Mouse (Mus musculus) E14TG2a.4 (cell line): ENCODE measurements at regions not wholly inside any gene's neighbourhood (a gene's known extent, or its start where the extent isn't known, plus 50 kb on each side); places are given as distances from the start of the nearest gene placed in this dataset.

Experiments used
- CTCF ChIP-seq: conservative IDR thresholded peaks from 2 replicates; pipeline ENCODE4 v1.5.1; 2014; ENCODE audit warnings: low read length
- NANOG ChIP-seq: IDR thresholded peaks from 2 replicates; pipeline ENCODE4 v1.6.1; 2014; ENCODE audit warnings: borderline replicate concordance, low read length, mixed read lengths

DNA sequence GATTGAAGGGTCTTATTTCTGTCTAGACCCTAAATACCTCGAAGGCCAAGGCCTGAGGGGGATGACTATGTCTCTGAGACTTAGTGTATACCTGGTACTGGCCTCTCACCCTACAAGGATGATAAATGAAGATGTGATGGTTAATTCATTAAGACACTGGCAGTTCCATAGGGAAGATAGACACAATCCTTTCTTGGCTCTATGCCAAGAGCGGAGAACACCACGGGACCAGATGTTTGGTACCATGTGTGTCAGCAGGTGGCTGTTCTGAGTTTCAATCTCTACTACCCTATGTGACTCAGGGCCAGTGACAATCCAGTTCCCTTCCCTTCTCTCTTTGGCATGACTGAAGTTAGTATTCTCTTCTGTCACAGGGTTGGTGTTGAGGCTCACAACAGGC, 1185.2 kb upstream of the A1bg start:
- no peak for TF ChIP-seq CTCF
- TF ChIP-seq NANOG = no peak
